Mouse (Mus musculus) retina, postnatal 1 day (tissue): ENCODE measurements at regions not wholly inside any gene's neighbourhood (a gene's known extent, or its start where the extent isn't known, plus 50 kb on each side); places are given as distances from the start of the nearest gene placed in this dataset.
"Not testable (repeated sequence)": the region's sequence is repeated elsewhere in the genome, so short reads cannot be mapped to it uniquely, and the experiment has no call there.

Experiments used
- DNase-seq: peaks from one replicate; pipeline ENCODE4 v3.0.0-alpha.2; 2012

DNA sequence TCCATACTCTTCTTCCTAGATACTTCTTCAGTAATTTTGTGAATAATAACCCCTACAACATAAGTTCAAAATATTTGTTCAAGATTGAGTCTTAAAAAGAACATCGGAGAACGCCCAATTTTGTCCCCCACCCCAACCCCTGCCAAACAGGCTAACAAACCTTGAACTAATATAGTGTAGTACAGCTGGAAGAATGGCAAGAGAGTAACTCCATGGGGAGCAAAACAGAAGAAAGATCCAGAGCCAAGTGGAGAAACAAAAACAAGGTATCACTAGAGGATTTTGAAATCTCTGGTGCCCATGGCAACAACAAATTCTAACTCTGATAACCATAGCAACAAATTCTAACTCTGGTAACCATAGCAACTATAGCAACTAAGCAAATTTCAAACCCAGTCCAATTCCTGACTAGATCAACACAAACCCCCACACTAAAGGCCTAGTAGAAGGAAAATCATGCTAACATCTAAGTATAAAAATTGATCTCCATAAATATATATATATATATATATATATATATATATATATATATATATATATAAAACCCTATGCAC lies 74.2 kb upstream of the Magee2 start:
- no peak for DNase-seq

DNA sequence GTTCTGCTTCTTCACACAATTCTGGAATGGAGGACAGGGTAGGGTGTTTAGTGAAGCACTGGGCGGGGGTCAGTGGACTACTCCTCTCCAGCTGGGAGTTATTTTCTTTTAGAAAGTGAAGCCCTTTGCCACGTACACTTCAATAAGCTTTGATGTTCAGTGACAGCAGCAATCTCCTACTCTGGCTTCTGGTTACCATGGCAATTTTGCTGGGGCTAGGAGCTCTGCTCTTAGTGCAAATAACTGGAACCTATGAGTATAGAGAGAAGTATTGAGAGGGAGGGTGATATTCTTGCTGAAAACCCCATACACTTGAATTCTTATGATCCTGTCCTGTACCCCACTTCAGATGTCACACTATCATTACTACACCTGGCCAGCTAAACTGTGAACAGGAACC lies 94.5 kb upstream of the Magee2 start:
- no peak for DNase-seq

DNA sequence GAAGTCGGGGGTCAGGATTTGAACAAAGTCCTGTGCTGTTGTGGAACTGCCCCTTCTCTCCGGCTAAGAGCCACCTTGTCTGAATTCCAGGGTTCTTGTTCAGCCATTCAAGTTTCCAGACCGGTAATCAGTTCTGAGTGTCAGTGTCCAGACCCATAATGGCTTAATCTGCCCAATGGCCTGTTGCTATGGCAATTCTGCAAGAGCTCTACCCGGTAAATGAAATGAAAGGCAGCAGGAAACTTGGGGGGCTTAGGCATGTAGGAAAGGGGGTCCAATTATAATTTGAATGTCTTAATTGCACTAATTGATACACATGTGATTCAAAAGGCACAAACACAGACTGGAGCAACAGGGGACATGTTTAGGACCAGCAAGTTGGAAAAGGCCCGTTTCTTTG lies 95.7 kb upstream of the Magee2 start:
- not testable (repeated sequence) for DNase-seq

GRCm38 (mm10) chrX:104953391-104953790 lies 96.3 kb upstream of the Magee2 start:
- DNase-seq: not testable (repeated sequence)

DNA sequence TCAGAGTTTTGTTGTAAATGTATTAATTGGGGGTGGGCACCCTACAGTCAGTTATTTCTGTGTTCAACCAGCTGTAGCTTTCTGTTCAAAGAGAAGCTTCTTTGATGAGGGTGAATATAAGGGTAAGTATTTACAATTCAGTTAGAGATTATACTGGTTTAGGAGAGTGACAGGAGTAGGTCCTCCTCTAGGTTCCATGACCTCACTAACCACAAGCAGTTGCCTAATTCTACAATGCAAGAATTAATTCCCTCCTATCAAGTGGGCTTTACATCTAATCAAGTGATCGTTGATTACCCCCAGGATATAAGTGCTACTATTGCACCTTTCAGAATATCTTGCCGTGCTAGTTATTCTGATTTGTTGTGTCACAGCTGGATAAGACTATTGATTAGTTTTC lies 101.1 kb upstream of the Pbdc1 start:
- DNase-seq: no peak

DNA sequence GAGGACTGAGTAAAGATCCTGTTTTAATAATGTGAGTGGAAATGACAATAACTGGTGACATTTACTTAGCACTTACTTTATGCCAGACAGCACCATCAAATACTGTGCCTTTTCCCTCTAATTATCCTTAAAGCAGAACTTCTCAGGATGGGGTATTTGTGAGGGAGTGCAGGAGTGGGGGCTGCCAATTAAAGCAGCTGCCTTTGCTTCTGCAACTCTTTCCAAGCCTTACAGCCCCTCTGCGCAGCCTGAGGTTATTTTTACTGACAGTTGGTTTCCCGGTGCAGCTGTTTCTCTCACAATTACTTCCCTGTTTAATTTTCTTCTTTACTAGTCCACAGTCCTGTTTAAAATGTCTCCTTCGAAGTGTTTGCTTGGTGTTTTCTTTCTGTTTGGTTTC lies 76.3 kb upstream of the Pbdc1 start:
- peak; percentile 30 for DNase-seq

DNA sequence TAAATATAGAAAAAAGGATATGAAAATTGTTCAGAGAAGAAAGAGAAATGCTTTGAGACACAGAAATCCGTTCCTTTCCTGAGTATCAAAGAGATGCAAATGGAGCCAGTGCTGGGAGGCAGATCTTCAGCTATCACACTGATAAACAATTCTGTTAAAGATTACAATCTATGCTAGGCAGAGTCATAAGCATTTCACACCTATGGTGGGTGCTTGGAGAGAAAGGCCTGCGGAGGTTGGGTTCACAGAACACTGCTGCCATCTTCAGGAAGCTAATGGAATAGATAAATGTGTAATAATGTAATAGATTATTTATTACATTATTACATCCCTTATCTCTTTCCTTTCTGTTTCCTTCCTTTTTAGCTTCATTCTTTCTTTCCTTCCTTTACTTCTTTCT lies 73.1 kb upstream of the Pbdc1 start:
- peak; percentile 53 for DNase-seq
